Mouse (Mus musculus) forebrain, embryonic 11.5 days (tissue): ENCODE data around the gene Clasp2. TPM values are rescaled to one million over a fixed set of nuclear protein-coding genes. Genes with fewer than 3 reads are reported as not detected.
"Not testable (repeated sequence)": the region's sequence is repeated elsewhere in the genome, so short reads cannot be mapped to it uniquely, and the experiment has no call there.

Experiments used
- ATAC-seq: fragments of 200-750 bp; cut with Nextera tagmentation; replicated peaks from 2 replicates; pipeline ENCODE4 v1.8.0; 2017; ENCODE audit warnings: moderate TSS enrichment; ENCODE audit not compliant: low FRiP score
- DNase-seq: peaks from one replicate; pipeline ENCODE4 v3.0.0-alpha.2; 2017; ENCODE audit warnings: low spot score
- H3K27ac ChIP-seq: fragments of 300-500 bp; sonication (generic); 2 replicates; pipeline ENCODE4 v1.5.1; 2014; ENCODE audit warnings: low read depth, low read length
- H3K27me3 ChIP-seq: fragments of 300-500 bp; sonication (generic); 2 replicates; pipeline ENCODE4 v1.6.1; 2014; ENCODE audit warnings: mild to moderate bottlenecking, low read length, mixed read lengths; ENCODE audit not compliant: control insufficient read depth, insufficient read depth
- H3K36me3 ChIP-seq: fragments of 300-500 bp; sonication (generic); 2 replicates; pipeline ENCODE4 v1.6.1; 2014; ENCODE audit warnings: mild to moderate bottlenecking, low read length, moderate library complexity, mixed read lengths; ENCODE audit not compliant: control insufficient read depth, insufficient read depth
- H3K4me1 ChIP-seq: fragments of 300-500 bp; sonication (generic); replicated peaks from 2 replicates; pipeline ENCODE4 v1.6.1; 2014; ENCODE audit warnings: low read length, mixed read lengths; ENCODE audit not compliant: control insufficient read depth, insufficient read depth
- H3K4me2 ChIP-seq: fragments of 300-500 bp; sonication (generic); 2 replicates; pipeline ENCODE4 v1.6.1; 2014; ENCODE audit warnings: low read depth, mild to moderate bottlenecking, low read length, moderate library complexity, mixed read lengths; ENCODE audit not compliant: severe bottlenecking
- H3K4me3 ChIP-seq: fragments of 300-500 bp; sonication (generic); 2 replicates; pipeline ENCODE4 v1.5.1; 2014; ENCODE audit warnings: low read depth, low read length
- H3K9ac ChIP-seq: fragments of 300-500 bp; sonication (generic); 2 replicates; pipeline ENCODE4 v1.6.1; 2014; ENCODE audit warnings: low read length
- H3K9me3 ChIP-seq: fragments of 300-500 bp; sonication (generic); 2 replicates; pipeline ENCODE4 v1.6.1; 2016; ENCODE audit warnings: low read length, mixed read lengths; ENCODE audit not compliant: control insufficient read depth
- WGBS: fragments of 180-500 bp; shearing (Covaris S2); extraction: QIAGEN DNeasy Blood & Tissue Kit; methylation state at CpG from one replicate; pipeline ENCODE4 v1.1.7; 2014; 5-methylcytosine and 5-hydroxymethylcytosine counted together
- polyA plus RNA-seq: library from polyadenylated mRNA; unstranded; fragments of >200 nt; fragmentation: Nextera tagmentation; extraction: Ambion mirVana; gene quantifications from 2 replicates; pipeline ENCODE4 v1.2.1, GENCODE M21; 2014

Clasp2 gene
- polyA plus RNA-seq, 1 experiment from 2014 or later = 59.2 TPM

- no peak overlapping the region for H3K27ac ChIP-seq
- peaks cover 3% of the 10 kb centered on the region; the same call in 1 of the 2 replicates for H3K36me3 ChIP-seq
- H3K9ac ChIP-seq = no peak overlapping the region
- DNase-seq = no peak
- H3K4me2 ChIP-seq = no peak overlapping the region
- ATAC-seq = no peak
- no peaks in the 10 kb centered on the region for H3K27me3 ChIP-seq
- WGBS = 91% methylated on average over 4 of the region's 4 CpGs
- H3K4me1 ChIP-seq = no peaks in the 10 kb centered on the region
- peaks cover 2% of the 10 kb centered on the region; the same call in 1 of the 2 replicates for H3K9me3 ChIP-seq
- no peak overlapping the region for H3K4me3 ChIP-seq
These were observed 21.9 kb downstream of the Clasp2 start for GRCm38 (mm10) chr9:113763123-113763522.

GRCm38 (mm10) chr9:113770640-113771039 is 29.4 kb downstream of the Clasp2 start:
- H3K9ac ChIP-seq = no peak overlapping the region
- DNase-seq = no peak
- H3K36me3 ChIP-seq = no peaks in the 10 kb centered on the region
- no peak overlapping the region for H3K4me3 ChIP-seq
- H3K4me2 ChIP-seq = no peak overlapping the region
- H3K27ac ChIP-seq = no peak overlapping the region
- no peak for ATAC-seq
- H3K9me3 ChIP-seq = no peaks in the 10 kb centered on the region
- 94% methylated on average over 4 of the region's 4 CpGs for WGBS
- no peaks in the 10 kb centered on the region for H3K4me1 ChIP-seq
- H3K27me3 ChIP-seq = no peaks in the 10 kb centered on the region

GRCm38 (mm10) chr9:113780863-113781262 is 39.6 kb downstream of the Clasp2 start:
- H3K9me3 ChIP-seq = no peaks in the 10 kb centered on the region
- DNase-seq (no peak), ATAC-seq (no peak)
- no peak overlapping the region for H3K9ac ChIP-seq
- WGBS = 85% methylated on average over 3 of the region's 3 CpGs
- no peaks in the 10 kb centered on the region for H3K27me3 ChIP-seq
- H3K27ac ChIP-seq = no peak overlapping the region
- no peaks in the 10 kb centered on the region; the same call in 1 of the 2 replicates for H3K4me1 ChIP-seq
- H3K4me3 ChIP-seq = no peak overlapping the region
- no peak overlapping the region for H3K4me2 ChIP-seq
- H3K36me3 ChIP-seq = no peaks in the 10 kb centered on the region

GRCm38 (mm10) chr9:113782362-113783005 is 41.2 kb downstream of the Clasp2 start:
- Histone ChIP-seq H3K4me1 (no peaks in the 10 kb centered on the region; the same call in 1 of the 2 replicates), H3K9me3 (no peaks in the 10 kb centered on the region), H3K27me3 (no peaks in the 10 kb centered on the region), H3K27ac (no peak overlapping the region), H3K36me3 (no peaks in the 10 kb centered on the region), H3K4me2 (no peak overlapping the region), H3K9ac (no peak overlapping the region), H3K4me3 (no peak overlapping the region)
- 45% methylated on average over 4 of the region's 4 CpGs for WGBS
- DNase-seq (no peak), ATAC-seq (peak; percentile 60; the same call in 1 of the 2 replicates)

- no peak overlapping the region for H3K27ac ChIP-seq
- ATAC-seq = no peak
- no peaks in the 10 kb centered on the region for H3K36me3 ChIP-seq
- no peaks in the 10 kb centered on the region for H3K27me3 ChIP-seq
- H3K9me3 ChIP-seq = no peaks in the 10 kb centered on the region
- no peak overlapping the region for H3K4me3 ChIP-seq
- WGBS = 88% methylated on average over 5 of the region's 5 CpGs
- H3K4me2 ChIP-seq = no peak overlapping the region
- H3K4me1 ChIP-seq = no peaks in the 10 kb centered on the region; the same call in 1 of the 2 replicates
- DNase-seq = no peak
- H3K9ac ChIP-seq = no peak overlapping the region
These were observed 42.4 kb downstream of the Clasp2 start for GRCm38 (mm10) chr9:113783674-113784073.

- H3K4me2 ChIP-seq, H3K27ac ChIP-seq: not testable (repeated sequence)
These were observed 48.0 kb downstream of the Clasp2 start for GRCm38 (mm10) chr9:113789283-113789682.

GRCm38 (mm10) chr9:113792651-113793512 is 51.6 kb downstream of the Clasp2 start:
- peaks cover 9% of the 10 kb centered on the region; the same call in 1 of the 2 replicates for H3K4me1 ChIP-seq
- DNase-seq (peak; percentile 80), ATAC-seq (peak; percentile 93)
- 2% methylated on average over 17 of the region's 17 CpGs for WGBS
- peak overlapping the region; percentile 56 for H3K4me2 ChIP-seq
- peak overlapping the region; percentile 88 for H3K27ac ChIP-seq
- peak overlapping the region; percentile 18 for H3K9ac ChIP-seq
- no peaks in the 10 kb centered on the region for H3K36me3 ChIP-seq
- H3K9me3 ChIP-seq = no peaks in the 10 kb centered on the region
- H3K27me3 ChIP-seq = no peaks in the 10 kb centered on the region
- peak overlapping the region; percentile 35 for H3K4me3 ChIP-seq

More at GRCm38 (mm10) chr9:113789283-113789682, 48.0 kb downstream of the Clasp2 start:
- not testable (repeated sequence) for H3K27me3 ChIP-seq, ATAC-seq, H3K9me3 ChIP-seq, H3K9ac ChIP-seq, H3K4me1 ChIP-seq, DNase-seq, H3K4me3 ChIP-seq, H3K36me3 ChIP-seq
- WGBS = 53% methylated on average over 4 of the region's 6 CpGs

- Histone ChIP-seq H3K9me3 (no peaks in the 10 kb centered on the region), H3K27me3 (no peaks in the 10 kb centered on the region), H3K4me3 (peak overlapping the region; percentile 35), H3K9ac (peak overlapping the region; percentile 18), H3K36me3 (no peaks in the 10 kb centered on the region), H3K4me2 (peak overlapping the region; percentile 56), H3K4me1 (peaks cover 9% of the 10 kb centered on the region; the same call in 1 of the 2 replicates), H3K27ac (peak overlapping the region; percentile 88)
- 39% methylated on average over 3 of the region's 3 CpGs for WGBS
- DNase-seq = no peak
- no peak for ATAC-seq
These were observed 52.2 kb downstream of the Clasp2 start for GRCm38 (mm10) chr9:113793513-113793905.
